In the genomic region with DNA sequence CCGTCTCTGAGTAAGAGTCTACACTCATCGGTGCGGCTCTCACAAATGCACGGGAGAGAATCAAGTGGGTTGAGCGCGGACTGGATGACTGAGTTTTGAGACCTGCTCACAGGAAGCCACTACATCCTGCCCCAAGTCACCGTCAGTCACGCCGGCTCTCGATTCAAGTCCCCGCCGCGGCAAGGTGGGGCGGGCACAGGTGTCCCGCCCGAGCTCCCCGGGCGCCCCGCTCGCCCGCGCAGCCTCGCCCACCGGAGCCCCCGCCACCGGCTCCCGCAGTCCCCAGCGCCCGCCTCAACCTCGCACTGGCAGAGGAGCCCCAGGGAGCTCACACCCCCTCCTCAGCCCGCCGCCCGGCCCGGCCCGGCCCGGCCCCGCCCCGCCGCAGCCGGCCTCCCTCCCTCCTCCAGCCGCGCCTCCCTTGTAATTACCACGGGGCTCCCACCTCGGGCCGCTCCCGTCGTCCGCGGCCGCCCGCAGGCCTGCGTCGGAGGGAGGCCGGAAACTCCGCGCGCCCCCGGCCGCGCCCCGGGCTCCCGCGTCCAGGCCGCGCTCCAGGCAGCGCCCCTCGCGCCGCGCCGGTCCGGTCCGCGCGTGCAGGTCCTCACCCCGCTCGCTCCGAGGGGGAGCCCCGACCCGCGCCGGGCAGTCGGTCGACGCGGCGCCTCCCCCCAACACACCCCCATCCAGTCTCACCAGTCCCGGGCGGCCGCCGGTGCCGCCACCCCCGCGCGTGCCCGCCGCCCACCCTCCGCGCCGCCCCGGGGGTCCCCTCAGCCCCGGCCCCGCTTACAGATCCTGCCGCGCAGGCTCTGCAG, we compare ENCODE assay signal across 8 mouse cellular contexts. TPM values are rescaled to one million over a fixed set of nuclear protein-coding genes. Genes with fewer than 3 reads are reported as not detected.
A peak's percentile ranks its signal among the peaks of the same experiment; 100 is the strongest.
DNase-seq lines count a peak whose midpoint lies in the region; ATAC-seq lines count a peak whose summit lies in the region.

No protein-coding gene starts in this region.

- H3K27ac ChIP-seq in embryonic facial prominence, embryonic 10.5 days (replicated peaks): peak overlapping the region; percentile 99
- H3K27ac ChIP-seq in heart, embryonic 10.5 days: peak overlapping the region; percentile 99
- peak overlapping the region; percentile 98 for H3K27ac ChIP-seq in neural tube, embryonic 14.5 days (ENCODE audit: low read depth, low read length)

- peak overlapping the region; percentile 97 for H3K9ac ChIP-seq in neural tube, embryonic 14.5 days (replicated peaks; ENCODE audit: low read depth, low read length)

- peak overlapping the region; percentile 70 for H3K4me2 ChIP-seq in neural tube, embryonic 14.5 days (ENCODE audit: low read depth, low read length)

- peak; percentile 89 for DNase-seq in CD4-positive helper T cell, adult 2 months (ENCODE audit: low read depth, low spot score)
- peak; percentile 71 for DNase-seq in adrenal gland, postnatal 10 days
- peak; percentile 81 for DNase-seq in embryonic facial prominence, embryonic 10.5 days (ENCODE audit: low spot score)
- peak; percentile 90 for DNase-seq in heart, embryonic 10.5 days (ENCODE audit: low spot score)
- peak; percentile 50 for DNase-seq in kidney, adult 9 months
- peak; percentile 67 to 68 for DNase-seq in lung, adult 18-20 months
- DNase-seq in testis, postnatal 14 days (ENCODE audit: low spot score): peak; percentile 77

- no peaks in the 10 kb centered on the region for H3K9me3 ChIP-seq in embryonic facial prominence, embryonic 10.5 days
- no peaks in the 10 kb centered on the region for H3K9me3 ChIP-seq in heart, embryonic 10.5 days
- no peaks in the 10 kb centered on the region for H3K9me3 ChIP-seq in neural tube, embryonic 14.5 days (ENCODE audit: control insufficient read depth, low read length)

- under 1% methylated on average over 102 of the region's 105 CpGs for WGBS in embryonic facial prominence, embryonic 10.5 days
- WGBS in heart, embryonic 10.5 days: 1% methylated on average over 83 of the region's 105 CpGs
- under 1% methylated on average over 57 of the region's 105 CpGs for WGBS in neural tube, embryonic 14.5 days

- H3K27me3 ChIP-seq in embryonic facial prominence, embryonic 10.5 days (replicated peaks; ENCODE audit: low read depth, poor library complexity, severe bottlenecking): peaks cover 22% of the 10 kb centered on the region
- H3K27me3 ChIP-seq in heart, embryonic 10.5 days (ENCODE audit: insufficient read depth, poor library complexity, severe bottlenecking): peaks cover 16% of the 10 kb centered on the region
- H3K27me3 ChIP-seq in neural tube, embryonic 14.5 days (ENCODE audit: control insufficient read depth, insufficient read depth, low read length): no peaks in the 10 kb centered on the region

- peak; percentile 83 for ATAC-seq in neural tube, embryonic 14.5 days (ENCODE audit: low read depth)

- H3K4me1 ChIP-seq in embryonic facial prominence, embryonic 10.5 days: peaks cover 37% of the 10 kb centered on the region
- H3K4me1 ChIP-seq in heart, embryonic 10.5 days: peaks cover 38% of the 10 kb centered on the region
- no peaks in the 10 kb centered on the region for H3K4me1 ChIP-seq in neural tube, embryonic 14.5 days (ENCODE audit: control insufficient read depth, insufficient read depth, low read length)

- no peaks in the 10 kb centered on the region for H3K36me3 ChIP-seq in embryonic facial prominence, embryonic 10.5 days (replicated peaks)
- H3K36me3 ChIP-seq in heart, embryonic 10.5 days: no peaks in the 10 kb centered on the region
- H3K36me3 ChIP-seq in neural tube, embryonic 14.5 days (ENCODE audit: control insufficient read depth, insufficient read depth, low read length): no peaks in the 10 kb centered on the region

- H3K4me3 ChIP-seq in embryonic facial prominence, embryonic 10.5 days: peak overlapping the region; percentile 94
- peak overlapping the region; percentile 96 for H3K4me3 ChIP-seq in heart, embryonic 10.5 days
- H3K4me3 ChIP-seq in neural tube, embryonic 14.5 days (ENCODE audit: low read depth, low read length): peak overlapping the region; percentile 93

RNA-seq across cellular contexts. Expression of gene Rasa2, which starts 0.6 kb away (rescaled TPM):
- 10 to 100 TPM; 10.7 to 11.9 TPM for total RNA-seq in adrenal gland, postnatal 10 days (2021)
- 15.3 and 15.8 TPM in 2 replicates for polyA plus RNA-seq in embryonic facial prominence, embryonic 10.5 days (2016; fragmentation: Nextera tagmentation; extraction: Ambion mirVana)
- 14.2 and 15.8 TPM in 2 replicates for polyA plus RNA-seq in heart, embryonic 10.5 days (2016; fragmentation: Nextera tagmentation; extraction: Ambion mirVana)
- polyA plus RNA-seq in neural tube, embryonic 14.5 days (2014; fragmentation: Nextera tagmentation; extraction: Ambion mirVana): 22.4 and 24.0 TPM in 2 replicates

Comparison
In these comparisons a context has a peak if more than half of its experiments do, and no peak if none do; other contexts are left out.
1. Peak in every context shown above with its lines: DNase-seq, ATAC-seq, H3K4me3 ChIP-seq and H3K27ac ChIP-seq.